Mouse (Mus musculus): ENCODE data around the gene Heg1. TPM values are rescaled to one million over a fixed set of nuclear protein-coding genes. Genes with fewer than 3 reads are reported as not detected.

Heg1 gene
- polyA plus RNA-seq, 1 experiment from 2014 or later, result 17.2 TPM

- no peak for ATAC-seq (replicated peaks; ENCODE audit: low FRiP score, low read depth)
- Histone ChIP-seq H3K36me3 (ENCODE audit: insufficient read depth, low read length) (no peaks in the 10 kb centered on the region), H3K9ac (ENCODE audit: low read depth, low read length) (no peak overlapping the region), H3K4me2 (ENCODE audit: low read length) (no peak overlapping the region), H3K27ac (no peak overlapping the region), H3K27me3 (ENCODE audit: insufficient read depth, low read length) (no peaks in the 10 kb centered on the region), H3K4me1 (replicated peaks; ENCODE audit: insufficient read depth, low read length) (no peaks in the 10 kb centered on the region), H3K9me3 (replicated peaks; ENCODE audit: low read length) (no peaks in the 10 kb centered on the region), H3K4me3 (replicated peaks; ENCODE audit: low read depth, low read length) (no peak overlapping the region)
- TF ChIP-seq CTCF (IDR thresholded peaks at IDR 0.05; ENCODE audit: low read depth), result no peak
- WGBS, result 98% methylated on average over 3 of the region's 3 CpGs
- no peak for DNase-seq (ENCODE audit: low spot score)
These were observed 26.0 kb upstream of the Heg1 start for GRCm38 (mm10) chr16:33658121-33658520.

- Histone ChIP-seq H3K4me1 (replicated peaks; ENCODE audit: insufficient read depth, low read length) (no peaks in the 10 kb centered on the region), H3K27me3 (ENCODE audit: insufficient read depth, low read length) (no peaks in the 10 kb centered on the region), H3K9ac (ENCODE audit: low read depth, low read length) (no peak overlapping the region), H3K36me3 (ENCODE audit: insufficient read depth, low read length) (no peaks in the 10 kb centered on the region), H3K4me2 (ENCODE audit: low read length) (no peak overlapping the region), H3K9me3 (replicated peaks; ENCODE audit: low read length) (no peaks in the 10 kb centered on the region), H3K27ac (no peak overlapping the region), H3K4me3 (replicated peaks; ENCODE audit: low read depth, low read length) (no peak overlapping the region)
- 85% methylated on average over 5 of the region's 5 CpGs for WGBS
- DNase-seq (ENCODE audit: low spot score) (no peak), ATAC-seq (replicated peaks; ENCODE audit: low FRiP score, low read depth) (no peak)
- TF ChIP-seq CTCF (IDR thresholded peaks at IDR 0.05; ENCODE audit: low read depth), result no peak
These were observed 24.6 kb upstream of the Heg1 start for GRCm38 (mm10) chr16:33659521-33659920.

- Histone ChIP-seq H3K9ac (ENCODE audit: low read depth, low read length) (no peak overlapping the region), H3K27me3 (ENCODE audit: insufficient read depth, low read length) (no peaks in the 10 kb centered on the region), H3K27ac (no peak overlapping the region), H3K36me3 (ENCODE audit: insufficient read depth, low read length) (no peaks in the 10 kb centered on the region), H3K9me3 (replicated peaks; ENCODE audit: low read length) (no peaks in the 10 kb centered on the region), H3K4me2 (ENCODE audit: low read length) (no peak overlapping the region), H3K4me1 (replicated peaks; ENCODE audit: insufficient read depth, low read length) (no peaks in the 10 kb centered on the region), H3K4me3 (replicated peaks; ENCODE audit: low read depth, low read length) (no peak overlapping the region)
- WGBS, result 51% methylated on average over 5 of the region's 5 CpGs
- no peak for TF ChIP-seq CTCF (IDR thresholded peaks at IDR 0.05; ENCODE audit: low read depth)
- peak; percentile 52; the same call in 1 of the 2 replicates for ATAC-seq (replicated peaks; ENCODE audit: low FRiP score, low read depth)
- peak; percentile 78 for DNase-seq (ENCODE audit: low spot score)
These were observed 24.0 kb upstream of the Heg1 start for GRCm38 (mm10) chr16:33660125-33660524.

- WGBS, result 97% methylated on average over 10 of the region's 10 CpGs
These were observed 21.3 kb upstream of the Heg1 start for GRCm38 (mm10) chr16:33662841-33663240.

GRCm38 (mm10) chr16:33666226-33666625 lies 17.9 kb upstream of the Heg1 start:
- ATAC-seq (replicated peaks; ENCODE audit: low FRiP score, low read depth) (no peak), DNase-seq (ENCODE audit: low spot score) (no peak)
- Histone ChIP-seq H3K27me3 (ENCODE audit: insufficient read depth, low read length) (no peaks in the 10 kb centered on the region), H3K27ac (no peak overlapping the region), H3K4me2 (ENCODE audit: low read length) (no peak overlapping the region), H3K4me1 (replicated peaks; ENCODE audit: insufficient read depth, low read length) (no peaks in the 10 kb centered on the region), H3K4me3 (replicated peaks; ENCODE audit: low read depth, low read length) (no peak overlapping the region), H3K9me3 (replicated peaks; ENCODE audit: low read length) (no peaks in the 10 kb centered on the region), H3K36me3 (ENCODE audit: insufficient read depth, low read length) (no peaks in the 10 kb centered on the region), H3K9ac (ENCODE audit: low read depth, low read length) (no peak overlapping the region)
- WGBS, result 77% methylated on average over 6 of the region's 6 CpGs
- TF ChIP-seq CTCF (IDR thresholded peaks at IDR 0.05; ENCODE audit: low read depth), result no peak

More at GRCm38 (mm10) chr16:33662841-33663240, 21.3 kb upstream of the Heg1 start:
- H3K36me3 ChIP-seq (ENCODE audit: insufficient read depth, low read length), result no peaks in the 10 kb centered on the region
- H3K9me3 ChIP-seq (replicated peaks; ENCODE audit: low read length), result no peaks in the 10 kb centered on the region
- no peak overlapping the region for H3K27ac ChIP-seq
- no peak overlapping the region for H3K4me2 ChIP-seq (ENCODE audit: low read length)
- no peak for ATAC-seq (replicated peaks; ENCODE audit: low FRiP score, low read depth)
- no peak overlapping the region for H3K9ac ChIP-seq (ENCODE audit: low read depth, low read length)
- H3K4me1 ChIP-seq (replicated peaks; ENCODE audit: insufficient read depth, low read length), result no peaks in the 10 kb centered on the region
- H3K27me3 ChIP-seq (ENCODE audit: insufficient read depth, low read length), result no peaks in the 10 kb centered on the region
- no peak for TF ChIP-seq CTCF (IDR thresholded peaks at IDR 0.05; ENCODE audit: low read depth)
- no peak overlapping the region for H3K4me3 ChIP-seq (replicated peaks; ENCODE audit: low read depth, low read length)
- DNase-seq (ENCODE audit: low spot score), result no peak

- WGBS, result 96% methylated on average over 4 of the region's 4 CpGs
- DNase-seq (ENCODE audit: low spot score) (no peak), ATAC-seq (replicated peaks; ENCODE audit: low FRiP score, low read depth) (no peak)
- H3K4me3 ChIP-seq (replicated peaks; ENCODE audit: low read depth, low read length), result no peak overlapping the region
- H3K9ac ChIP-seq (ENCODE audit: low read depth, low read length), result no peak overlapping the region
- TF ChIP-seq CTCF (IDR thresholded peaks at IDR 0.05; ENCODE audit: low read depth), result no peak
- H3K9me3 ChIP-seq (replicated peaks; ENCODE audit: low read length), result no peaks in the 10 kb centered on the region
- no peaks in the 10 kb centered on the region for H3K4me1 ChIP-seq (replicated peaks; ENCODE audit: insufficient read depth, low read length)
- no peak overlapping the region for H3K27ac ChIP-seq
- H3K36me3 ChIP-seq (ENCODE audit: insufficient read depth, low read length), result no peaks in the 10 kb centered on the region
- H3K4me2 ChIP-seq (ENCODE audit: low read length), result no peak overlapping the region
- H3K27me3 ChIP-seq (ENCODE audit: insufficient read depth, low read length), result no peaks in the 10 kb centered on the region
These were observed 17.1 kb upstream of the Heg1 start for GRCm38 (mm10) chr16:33666985-33667538.

GRCm38 (mm10) chr16:33668448-33668847 lies 15.7 kb upstream of the Heg1 start:
- Histone ChIP-seq H3K9ac (ENCODE audit: low read depth, low read length) (no peak overlapping the region), H3K4me1 (replicated peaks; ENCODE audit: insufficient read depth, low read length) (no peaks in the 10 kb centered on the region), H3K27me3 (ENCODE audit: insufficient read depth, low read length) (no peaks in the 10 kb centered on the region), H3K27ac (no peak overlapping the region), H3K4me2 (ENCODE audit: low read length) (no peak overlapping the region), H3K4me3 (replicated peaks; ENCODE audit: low read depth, low read length) (no peak overlapping the region), H3K36me3 (ENCODE audit: insufficient read depth, low read length) (no peaks in the 10 kb centered on the region), H3K9me3 (replicated peaks; ENCODE audit: low read length) (no peaks in the 10 kb centered on the region)
- DNase-seq (ENCODE audit: low spot score), result no peak
- ATAC-seq (replicated peaks; ENCODE audit: low FRiP score, low read depth), result no peak
- no peak for TF ChIP-seq CTCF (IDR thresholded peaks at IDR 0.05; ENCODE audit: low read depth)
- WGBS, result 86% methylated on average over 2 of the region's 2 CpGs
